Mouse (Mus musculus) splenic B cell, adult 2 months (primary cell): ENCODE measurements around the gene Trp53tg5.

Source experiments
- DNase-seq: peaks from one replicate; pipeline ENCODE4 v3.0.0-alpha.2; 2011; ENCODE audit warnings: low read depth, low spot score
- H3K27me3 ChIP-seq: 2 replicates; pipeline ENCODE4 v1.6.1; 2012; ENCODE audit warnings: mild to moderate bottlenecking, low read length, moderate library complexity, mixed read lengths; ENCODE audit not compliant: control insufficient read depth, poor library complexity, insufficient read depth, severe bottlenecking
- H3K36me3 ChIP-seq: 2 replicates; pipeline ENCODE4 v1.6.1; 2012; ENCODE audit warnings: mild to moderate bottlenecking, low read length, moderate library complexity, mixed read lengths; ENCODE audit not compliant: control insufficient read depth, poor library complexity, insufficient read depth, severe bottlenecking

Trp53tg5 gene

GRCm38 (mm10) chr2:164422675-164423393, 50.7 kb downstream of the Trp53tg5 start:
- DNase-seq, result peak; percentile 89
- H3K36me3 ChIP-seq, result peaks cover 12% of the 10 kb centered on the region
- no peaks in the 10 kb centered on the region for H3K27me3 ChIP-seq

DNA sequence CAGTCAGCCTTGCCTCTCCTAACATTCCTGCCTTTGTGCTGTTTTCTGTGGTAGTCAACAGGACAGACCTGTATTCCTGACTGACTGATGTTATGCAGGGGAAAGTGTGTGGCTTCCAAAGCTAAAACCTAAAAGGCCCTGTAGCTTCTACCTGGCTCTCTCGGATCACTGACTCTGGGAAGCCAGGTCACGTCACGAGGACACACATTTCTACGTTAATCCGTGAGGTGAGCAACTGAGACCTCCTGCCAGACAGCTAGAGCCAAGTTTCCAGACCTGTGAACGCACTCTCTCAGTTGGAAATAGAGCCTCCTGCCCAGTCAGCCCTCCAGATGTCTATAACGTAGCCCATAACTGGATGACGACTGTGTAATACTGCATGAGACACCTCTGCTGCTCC, 51.5 kb downstream of the Trp53tg5 start:
- H3K27me3 ChIP-seq, result no peaks in the 10 kb centered on the region
- peaks cover 12% of the 10 kb centered on the region for H3K36me3 ChIP-seq
- no peak for DNase-seq

DNA sequence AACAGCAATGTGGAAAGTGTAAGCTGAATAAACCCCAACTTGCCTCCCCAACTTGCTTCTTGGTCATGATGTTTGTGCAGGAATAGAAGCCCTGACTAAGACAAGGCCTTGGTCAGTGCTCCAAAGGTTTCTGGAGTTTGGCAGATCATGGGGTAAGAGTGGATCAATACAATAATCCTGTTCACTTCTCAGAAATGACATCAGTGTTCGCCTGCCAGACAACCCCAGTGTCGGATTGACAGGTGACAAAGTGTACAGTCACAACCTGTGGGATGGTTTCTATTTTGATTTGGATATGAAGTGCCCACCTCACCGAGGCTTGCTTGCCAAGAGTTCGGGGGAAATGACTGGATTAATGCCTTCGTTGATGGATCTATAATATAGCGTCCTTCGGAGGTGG, 52.2 kb downstream of the Trp53tg5 start:
- Histone ChIP-seq H3K27me3 (no peaks in the 10 kb centered on the region), H3K36me3 (peaks cover 10% of the 10 kb centered on the region)
- DNase-seq, result no peak
